Mouse (Mus musculus): ENCODE results near the gene Nmt1.

Nmt1 gene

GRCm38 (mm10) chr11:103042828-103043227 lies 14.8 kb downstream of the Nmt1 start:
- DNase-seq (ENCODE audit: low read depth, low spot score), result peak; percentile 71

GRCm38 (mm10) chr11:103043982-103044381 lies 16.0 kb downstream of the Nmt1 start:
- DNase-seq (ENCODE audit: low read depth, low spot score), result no peak

- peak; percentile 63 for DNase-seq (ENCODE audit: low read depth, low spot score)
Observed at GRCm38 (mm10) chr11:103046286-103046685, 18.3 kb downstream of the Nmt1 start.

GRCm38 (mm10) chr11:103049611-103050010 lies 21.6 kb downstream of the Nmt1 start:
- no peak for DNase-seq (ENCODE audit: low read depth, low spot score)

GRCm38 (mm10) chr11:103050153-103050552 lies 22.2 kb downstream of the Nmt1 start:
- DNase-seq (ENCODE audit: low read depth, low spot score), result peak; percentile 61

- DNase-seq (ENCODE audit: low read depth, low spot score), result peak; percentile 81
Observed at GRCm38 (mm10) chr11:103051249-103051691, 23.3 kb downstream of the Nmt1 start.

GRCm38 (mm10) chr11:103052078-103052477 lies 24.1 kb downstream of the Nmt1 start:
- no peak for DNase-seq (ENCODE audit: low read depth, low spot score)

GRCm38 (mm10) chr11:103053191-103054076 lies 25.4 kb downstream of the Nmt1 start:
- peak; percentile 26 for DNase-seq (ENCODE audit: low read depth, low spot score)

- DNase-seq (ENCODE audit: low read depth, low spot score), result peak; percentile 91
Observed at GRCm38 (mm10) chr11:103054798-103055197, 26.8 kb downstream of the Nmt1 start.

- DNase-seq (ENCODE audit: low read depth, low spot score), result no peak
Observed at GRCm38 (mm10) chr11:103056636-103057035, 28.6 kb downstream of the Nmt1 start.

GRCm38 (mm10) chr11:103058499-103059085 lies 30.6 kb downstream of the Nmt1 start:
- DNase-seq (ENCODE audit: low read depth, low spot score), result no peak

- DNase-seq (ENCODE audit: low read depth, low spot score), result no peak
Observed at GRCm38 (mm10) chr11:103066191-103067050, 38.4 kb downstream of the Nmt1 start.

GRCm38 (mm10) chr11:103067051-103067361 lies 39.0 kb downstream of the Nmt1 start:
- DNase-seq (ENCODE audit: low read depth, low spot score), result no peak

GRCm38 (mm10) chr11:103067457-103068001 lies 39.5 kb downstream of the Nmt1 start:
- DNase-seq (ENCODE audit: low read depth, low spot score), result peak; percentile 43

- DNase-seq (ENCODE audit: low read depth, low spot score), result no peak
Observed at GRCm38 (mm10) chr11:103068272-103068671, 40.3 kb downstream of the Nmt1 start.

- DNase-seq (ENCODE audit: low read depth, low spot score), result no peak
Observed at GRCm38 (mm10) chr11:103068884-103069283, 40.9 kb downstream of the Nmt1 start.

GRCm38 (mm10) chr11:103069731-103070130 lies 41.7 kb downstream of the Nmt1 start:
- no peak for DNase-seq (ENCODE audit: low read depth, low spot score)

GRCm38 (mm10) chr11:103070322-103070880 lies 42.4 kb downstream of the Nmt1 start:
- DNase-seq (ENCODE audit: low read depth, low spot score), result no peak

- no peak for DNase-seq (ENCODE audit: low read depth, low spot score)
Observed at GRCm38 (mm10) chr11:103073671-103074070, 45.7 kb downstream of the Nmt1 start.

GRCm38 (mm10) chr11:103074121-103074650 lies 46.2 kb downstream of the Nmt1 start:
- DNase-seq (ENCODE audit: low read depth, low spot score), result no peak

GRCm38 (mm10) chr11:103074796-103075323 lies 46.9 kb downstream of the Nmt1 start:
- no peak for DNase-seq (ENCODE audit: low read depth, low spot score)

All from brain, adult 2 months (tissue).